Mouse (Mus musculus): ENCODE data around the gene Fyco1. TPM values are rescaled to one million over a fixed set of nuclear protein-coding genes. Genes with fewer than 3 reads are reported as not detected.
"Not testable (repeated sequence)": the region's sequence is repeated elsewhere in the genome, so short reads cannot be mapped to it uniquely, and the experiment has no call there.

Gene Fyco1
- polyA plus RNA-seq, 1 experiment from 2014 or later: 15.2 TPM

DNA sequence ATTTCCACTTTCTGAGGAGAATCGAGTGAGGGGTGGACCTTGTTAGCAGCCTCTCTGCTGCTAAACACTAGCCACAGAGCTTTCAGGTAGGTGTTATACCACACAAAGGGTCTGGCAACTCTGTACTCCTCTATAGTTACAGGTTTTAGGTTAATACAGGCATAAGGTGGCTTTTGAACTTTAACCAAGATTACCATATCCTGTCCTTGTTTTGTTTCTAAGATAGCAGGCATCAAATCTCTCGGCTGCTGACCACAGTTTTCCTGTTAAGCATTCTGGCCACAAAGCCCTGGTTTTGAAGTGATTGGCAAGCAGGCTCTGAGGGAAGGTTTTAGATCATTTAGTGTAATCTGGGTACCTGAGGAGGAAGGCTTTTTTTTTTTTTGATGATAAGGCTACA is 37.4 kb downstream of the Fyco1 start:
- Histone ChIP-seq H3K4me1 (replicated peaks) (no peaks in the 10 kb centered on the region), H3K36me3 (peaks cover 69% of the 10 kb centered on the region), H3K9ac (replicated peaks) (no peak overlapping the region), H3K27me3 (no peaks in the 10 kb centered on the region), H3K9me3 (no peaks in the 10 kb centered on the region), H3K4me2 (no peak overlapping the region), H3K27ac (no peak overlapping the region), H3K4me3 (replicated peaks) (no peak overlapping the region)
- ATAC-seq (ENCODE audit: insufficient number of reproducible peaks, insufficient read depth, low FRiP score, low TSS enrichment, low read depth): no peak
- 79% methylated on average over 2 of the region's 2 CpGs for WGBS

DNA sequence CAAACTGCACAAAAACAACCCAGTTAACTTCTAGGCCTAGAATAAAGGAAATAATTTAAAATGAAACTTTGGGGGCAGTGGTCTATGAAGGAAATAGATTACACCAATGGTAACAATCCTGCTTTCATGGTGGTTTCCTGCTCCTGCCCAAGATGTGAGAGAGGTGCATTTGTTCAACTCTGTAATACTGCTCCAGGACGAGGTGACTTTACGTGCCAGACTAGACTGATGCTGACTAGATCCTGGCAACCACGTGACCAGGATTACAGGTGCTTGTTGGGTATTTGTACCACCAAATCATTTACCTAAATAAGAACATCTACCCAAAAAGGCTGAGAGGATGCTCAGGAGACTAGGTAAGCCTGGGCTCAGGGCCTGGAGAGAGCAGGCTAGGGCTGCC is 39.9 kb downstream of the Fyco1 start:
- H3K4me2 ChIP-seq: no peak overlapping the region
- H3K27ac ChIP-seq: no peak overlapping the region
- no peak overlapping the region for H3K4me3 ChIP-seq (replicated peaks)
- no peaks in the 10 kb centered on the region for H3K9me3 ChIP-seq
- WGBS: 88% methylated on average over 3 of the region's 3 CpGs
- H3K36me3 ChIP-seq: peaks cover 51% of the 10 kb centered on the region
- H3K9ac ChIP-seq (replicated peaks): no peak overlapping the region
- H3K27me3 ChIP-seq: no peaks in the 10 kb centered on the region
- no peak for ATAC-seq (ENCODE audit: insufficient number of reproducible peaks, insufficient read depth, low FRiP score, low TSS enrichment, low read depth)
- no peaks in the 10 kb centered on the region for H3K4me1 ChIP-seq (replicated peaks)

- Histone ChIP-seq H3K9ac (replicated peaks) (no peak overlapping the region), H3K36me3 (peaks cover 25% of the 10 kb centered on the region), H3K4me1 (replicated peaks) (no peaks in the 10 kb centered on the region), H3K4me3 (replicated peaks) (no peak overlapping the region), H3K9me3 (no peaks in the 10 kb centered on the region), H3K4me2 (no peak overlapping the region), H3K27me3 (no peaks in the 10 kb centered on the region), H3K27ac (no peak overlapping the region)
- no peak for ATAC-seq (ENCODE audit: insufficient number of reproducible peaks, insufficient read depth, low FRiP score, low TSS enrichment, low read depth)
- WGBS: 67% methylated on average over 7 of the region's 7 CpGs
Measured at GRCm38 (mm10) chr9:123808583-123808982, 43.1 kb downstream of the Fyco1 start.

- Histone ChIP-seq H3K9me3 (no peaks in the 10 kb centered on the region), H3K27ac (no peak within 1 kb of the TSS), H3K27me3 (no peaks in the 10 kb centered on the region), H3K4me2 (no peak within 1 kb of the TSS), H3K4me3 (replicated peaks) (no peak within 1 kb of the TSS), H3K9ac (replicated peaks) (no peak within 1 kb of the TSS), H3K36me3 (peaks cover 24% of the 10 kb centered on the region), H3K4me1 (replicated peaks) (no peaks in the 10 kb centered on the region)
- 86% methylated on average over 5 of the region's 5 CpGs for WGBS
- ATAC-seq (ENCODE audit: insufficient number of reproducible peaks, insufficient read depth, low FRiP score, low TSS enrichment, low read depth): no peak
Measured at GRCm38 (mm10) chr9:123806267-123806666, 45.4 kb downstream of the Fyco1 start, which contains the start of gene Cxcr6. Cxcr6 (plus strand) TSS chr9:123806475.

DNA sequence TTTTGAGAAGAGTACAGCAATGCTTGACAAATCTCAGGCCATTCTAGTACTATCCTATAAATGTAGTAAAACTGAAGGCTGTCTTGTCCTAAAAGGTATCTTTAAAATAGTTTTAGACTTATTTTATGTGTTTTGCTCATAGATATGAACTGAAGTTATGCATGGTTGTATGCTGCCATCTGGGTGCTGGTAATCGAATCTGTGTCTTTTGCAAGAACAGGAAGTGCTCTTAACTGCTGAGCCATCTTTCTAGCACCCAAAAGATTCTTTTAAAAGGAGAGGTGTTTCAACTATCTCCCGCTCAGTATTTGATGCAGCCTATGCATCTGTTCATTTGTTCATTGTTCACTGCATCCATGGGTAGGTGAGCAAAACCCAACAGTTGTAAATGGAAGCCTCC is 46.5 kb downstream of the Fyco1 start:
- H3K4me3 ChIP-seq (replicated peaks): no peak overlapping the region
- ATAC-seq (ENCODE audit: insufficient number of reproducible peaks, insufficient read depth, low FRiP score, low TSS enrichment, low read depth): no peak
- H3K4me1 ChIP-seq (replicated peaks): no peaks in the 10 kb centered on the region
- H3K4me2 ChIP-seq: no peak overlapping the region
- H3K36me3 ChIP-seq: peaks cover 24% of the 10 kb centered on the region
- H3K27ac ChIP-seq: no peak overlapping the region
- H3K27me3 ChIP-seq: no peaks in the 10 kb centered on the region
- H3K9ac ChIP-seq (replicated peaks): no peak overlapping the region
- no peaks in the 10 kb centered on the region for H3K9me3 ChIP-seq
- WGBS: 91% methylated on average over 2 of the region's 2 CpGs

DNA sequence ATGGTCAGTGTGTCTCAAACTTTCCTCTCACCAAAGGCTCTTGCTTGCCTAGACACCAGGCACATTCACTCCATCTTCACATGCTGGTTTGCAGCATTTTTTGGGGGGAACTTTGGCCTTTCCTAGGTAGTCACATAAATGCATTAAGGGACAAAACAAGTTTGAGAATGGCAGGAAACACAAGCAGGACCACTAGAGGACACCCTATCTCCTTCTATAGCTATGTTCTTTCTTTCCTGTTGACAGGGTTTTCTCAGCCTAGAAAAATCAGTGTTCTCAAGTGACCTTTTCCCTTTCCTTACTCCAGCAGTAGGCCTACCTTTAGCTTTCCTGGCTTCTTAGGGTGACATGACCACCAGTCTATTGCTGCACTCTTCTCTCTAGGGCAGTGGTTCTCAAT is 48.8 kb downstream of the Fyco1 start:
- ATAC-seq (ENCODE audit: insufficient number of reproducible peaks, insufficient read depth, low FRiP score, low TSS enrichment, low read depth): no peak
- Histone ChIP-seq H3K27ac (no peak overlapping the region), H3K9me3 (no peaks in the 10 kb centered on the region), H3K4me3 (replicated peaks) (no peak overlapping the region), H3K36me3 (peaks cover 28% of the 10 kb centered on the region), H3K4me2 (no peak overlapping the region), H3K4me1 (replicated peaks) (no peaks in the 10 kb centered on the region), H3K27me3 (no peaks in the 10 kb centered on the region), H3K9ac (replicated peaks) (no peak overlapping the region)

DNA sequence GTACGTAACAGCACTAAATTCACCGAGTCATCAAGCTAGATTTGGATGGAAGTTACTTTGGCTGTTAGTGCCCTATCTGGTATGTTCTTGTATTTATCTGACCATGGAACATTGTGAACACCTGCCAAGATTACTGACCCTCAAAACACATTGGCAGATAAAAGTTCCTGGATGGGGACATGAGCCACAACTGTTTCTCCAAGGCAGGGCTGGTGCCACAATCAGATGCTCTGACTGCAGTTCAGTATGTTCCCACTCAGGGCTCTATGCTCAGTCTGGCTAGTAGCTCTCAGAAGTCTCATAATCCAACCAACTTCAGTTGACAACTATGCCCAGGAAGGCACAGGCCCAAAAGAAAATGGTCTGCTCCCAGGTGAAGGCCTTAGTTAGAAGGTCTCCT is 49.3 kb downstream of the Fyco1 start:
- no peaks in the 10 kb centered on the region for H3K27me3 ChIP-seq
- H3K4me2 ChIP-seq: no peak overlapping the region
- H3K27ac ChIP-seq: no peak overlapping the region
- no peak for ATAC-seq (ENCODE audit: insufficient number of reproducible peaks, insufficient read depth, low FRiP score, low TSS enrichment, low read depth)
- peaks cover 31% of the 10 kb centered on the region for H3K36me3 ChIP-seq
- H3K9ac ChIP-seq (replicated peaks): no peak overlapping the region
- 94% methylated on average over 2 of the region's 2 CpGs for WGBS
- no peaks in the 10 kb centered on the region for H3K9me3 ChIP-seq
- no peak overlapping the region for H3K4me3 ChIP-seq (replicated peaks)
- no peaks in the 10 kb centered on the region for H3K4me1 ChIP-seq (replicated peaks)

- 96% methylated on average over 1 of the region's 1 CpGs for WGBS
- ATAC-seq (ENCODE audit: insufficient number of reproducible peaks, insufficient read depth, low FRiP score, low TSS enrichment, low read depth): no peak
- Histone ChIP-seq H3K4me1 (replicated peaks) (no peaks in the 10 kb centered on the region), H3K4me2 (no peak overlapping the region), H3K27me3 (no peaks in the 10 kb centered on the region), H3K36me3 (peaks cover 40% of the 10 kb centered on the region), H3K9ac (replicated peaks) (no peak overlapping the region), H3K4me3 (replicated peaks) (no peak overlapping the region), H3K9me3 (no peaks in the 10 kb centered on the region), H3K27ac (no peak overlapping the region)
Measured at GRCm38 (mm10) chr9:123801527-123801926, 50.2 kb downstream of the Fyco1 start.

DNA sequence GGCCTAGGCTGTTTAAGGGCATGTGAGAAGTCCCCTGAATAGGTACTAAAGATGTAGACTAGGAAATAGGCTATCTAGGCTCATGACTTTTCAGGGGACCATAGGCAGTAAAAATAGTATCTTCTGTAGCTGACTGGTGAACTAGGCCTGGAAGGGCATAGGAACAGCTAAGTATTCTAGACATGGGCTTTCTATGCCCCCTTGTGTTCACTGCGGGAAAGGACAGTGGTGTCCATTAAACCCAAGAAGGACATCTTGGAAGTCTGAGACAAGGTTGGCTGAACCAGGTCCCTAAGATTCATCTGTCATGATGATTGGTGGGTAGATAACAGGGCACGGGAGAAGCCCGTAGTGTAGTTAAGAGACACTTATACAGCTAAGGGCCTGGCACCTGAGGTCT is 55.5 kb downstream of the Fyco1 start:
- Histone ChIP-seq H3K36me3 (peaks cover 75% of the 10 kb centered on the region), H3K27ac (no peak overlapping the region), H3K27me3 (no peaks in the 10 kb centered on the region), H3K4me2 (no peak overlapping the region), H3K4me1 (replicated peaks) (no peaks in the 10 kb centered on the region), H3K9ac (replicated peaks) (no peak overlapping the region), H3K9me3 (no peaks in the 10 kb centered on the region), H3K4me3 (replicated peaks) (no peak overlapping the region)
- 56% methylated on average over 3 of the region's 3 CpGs for WGBS
- no peak for ATAC-seq (ENCODE audit: insufficient number of reproducible peaks, insufficient read depth, low FRiP score, low TSS enrichment, low read depth)

GRCm38 (mm10) chr9:123788855-123789529 is 62.7 kb downstream of the Fyco1 start:
- Histone ChIP-seq H3K4me1 (replicated peaks) (no peaks in the 10 kb centered on the region), H3K4me3 (replicated peaks) (no peak overlapping the region), H3K9me3 (peaks cover 2% of the 10 kb centered on the region), H3K4me2 (no peak overlapping the region), H3K27me3 (no peaks in the 10 kb centered on the region), H3K36me3 (peaks cover 45% of the 10 kb centered on the region), H3K27ac (no peak overlapping the region), H3K9ac (replicated peaks) (no peak overlapping the region)
- WGBS: 73% methylated on average over 4 of the region's 4 CpGs
- no peak for ATAC-seq (ENCODE audit: insufficient number of reproducible peaks, insufficient read depth, low FRiP score, low TSS enrichment, low read depth)

DNA sequence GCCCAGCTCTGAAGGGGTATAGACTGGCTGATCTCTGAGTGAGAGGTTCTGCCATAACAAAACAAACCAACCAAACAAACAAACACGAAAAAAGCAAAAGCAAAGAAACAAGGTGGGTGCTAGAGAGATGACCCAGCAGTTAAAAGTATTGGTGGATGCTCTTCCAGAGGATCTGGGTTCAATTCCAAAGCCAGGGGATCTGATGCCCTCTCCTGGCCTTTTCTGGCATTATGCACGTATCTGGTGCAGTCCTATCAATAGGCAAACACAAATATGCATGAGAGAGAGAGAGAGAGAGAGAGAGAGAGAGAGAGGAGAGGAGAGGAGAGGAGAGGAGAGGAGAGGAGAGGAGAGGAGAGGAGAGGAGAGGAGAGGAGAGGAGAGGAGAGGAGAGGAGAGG is 78.4 kb downstream of the Fyco1 start:
- not testable (repeated sequence) for H3K36me3 ChIP-seq; H3K4me1 ChIP-seq (replicated peaks); ATAC-seq (ENCODE audit: insufficient number of reproducible peaks, insufficient read depth, low FRiP score, low TSS enrichment, low read depth); H3K4me2 ChIP-seq; H3K9me3 ChIP-seq; H3K27ac ChIP-seq; H3K4me3 ChIP-seq (replicated peaks); H3K9ac ChIP-seq (replicated peaks); H3K27me3 ChIP-seq
- 45% methylated on average over 2 of the region's 2 CpGs for WGBS

DNA sequence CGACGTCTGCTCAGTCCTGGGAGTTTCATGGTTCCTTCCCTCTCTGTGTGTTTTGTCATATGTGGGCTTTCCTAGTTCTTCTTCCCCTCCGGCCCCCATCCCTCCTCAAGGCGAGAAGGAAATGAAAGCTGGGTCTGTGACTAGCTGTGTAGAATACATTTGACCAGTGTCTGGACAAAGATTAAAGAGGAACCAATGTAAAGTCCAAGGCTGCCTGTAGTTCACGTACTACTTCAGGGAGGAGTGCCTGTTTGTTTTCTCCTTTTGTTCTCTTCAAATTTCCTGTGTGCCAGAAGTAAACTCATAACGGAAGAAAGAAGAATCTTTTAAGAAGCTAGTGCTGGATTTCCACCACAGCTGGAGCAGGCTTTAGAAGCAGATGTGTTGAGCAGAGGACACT is 82.2 kb downstream of the Fyco1 start:
- Histone ChIP-seq H3K9me3 (no peaks in the 10 kb centered on the region), H3K4me2 (no peak overlapping the region), H3K27ac (no peak overlapping the region), H3K4me3 (replicated peaks) (no peak overlapping the region), H3K4me1 (replicated peaks) (no peaks in the 10 kb centered on the region), H3K9ac (replicated peaks) (no peak overlapping the region), H3K36me3 (no peaks in the 10 kb centered on the region), H3K27me3 (0 out of 2 replicates have a peak, but pooled peaks cover 7% of the 10 kb centered on the region)
- 60% methylated on average over 6 of the region's 6 CpGs for WGBS
- ATAC-seq (ENCODE audit: insufficient number of reproducible peaks, insufficient read depth, low FRiP score, low TSS enrichment, low read depth): no peak
